Mouse (Mus musculus) natural killer cell, adult 2 months (primary cell): ENCODE data around the gene Rasl12.

Experiments used
- DNase-seq, 2 experiments: peaks; one replicate each; pipeline ENCODE4 v3.0.0; 2022; ENCODE audit warnings: low spot score in 2 of 2

The Rasl12 gene

DNA sequence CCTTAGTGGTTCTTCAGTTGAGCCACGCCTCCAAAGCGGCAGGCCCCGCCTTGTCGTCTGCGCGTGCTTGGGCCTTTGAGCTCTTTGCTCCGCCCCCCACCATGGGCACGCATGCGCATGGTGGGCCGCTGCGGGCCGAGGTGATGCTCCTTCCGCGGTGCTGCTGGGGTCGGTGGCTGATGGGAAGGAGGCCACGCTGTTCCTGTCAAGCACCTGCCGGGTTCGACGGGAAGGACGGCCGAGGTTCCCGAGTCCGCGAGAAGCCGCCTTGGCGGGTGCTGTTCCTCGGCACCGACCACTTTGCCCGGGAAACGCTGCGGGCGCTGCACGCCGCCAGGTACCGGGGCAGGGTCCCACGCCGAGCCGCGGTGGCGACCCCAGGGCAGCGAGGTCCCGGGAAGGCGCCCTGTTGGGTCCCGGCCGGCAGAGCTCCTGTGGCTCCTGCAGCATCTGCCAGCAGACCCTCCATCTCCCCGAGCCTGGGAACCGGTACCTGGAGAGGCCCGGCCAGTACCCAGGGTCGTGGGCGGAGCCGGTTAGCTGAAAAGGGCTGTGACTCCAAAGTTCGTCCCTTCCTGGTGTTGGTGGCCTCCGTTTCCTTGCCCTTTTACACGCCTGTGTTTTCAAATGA lies 37.5 kb downstream of the Rasl12 start, which contains the start of gene Mtfmt:
Mtfmt (plus strand) TSS at position 112 of the 631 bp plus-strand sequence.
- peak; percentile 92 to 96 for DNase-seq

DNA sequence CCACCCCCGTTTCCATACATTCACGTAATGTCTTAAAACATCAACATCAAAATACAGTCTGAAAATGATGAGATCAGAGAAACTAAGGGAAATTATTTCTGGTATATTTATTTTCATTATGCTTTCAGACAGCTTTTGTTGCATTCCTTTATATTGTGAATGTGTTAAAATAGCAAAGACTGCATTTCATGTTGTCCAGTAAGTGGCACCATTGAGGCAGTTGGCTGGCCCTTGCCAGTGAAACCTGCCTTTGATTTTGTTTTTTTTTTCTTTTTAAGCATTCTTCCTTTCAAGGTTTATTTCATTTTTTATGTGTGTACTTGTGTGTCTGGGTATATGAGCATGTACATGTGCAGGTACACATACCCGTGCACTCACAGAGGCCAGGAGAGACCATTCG lies 46.4 kb downstream of the Rasl12 start:
- no peak for DNase-seq

DNA sequence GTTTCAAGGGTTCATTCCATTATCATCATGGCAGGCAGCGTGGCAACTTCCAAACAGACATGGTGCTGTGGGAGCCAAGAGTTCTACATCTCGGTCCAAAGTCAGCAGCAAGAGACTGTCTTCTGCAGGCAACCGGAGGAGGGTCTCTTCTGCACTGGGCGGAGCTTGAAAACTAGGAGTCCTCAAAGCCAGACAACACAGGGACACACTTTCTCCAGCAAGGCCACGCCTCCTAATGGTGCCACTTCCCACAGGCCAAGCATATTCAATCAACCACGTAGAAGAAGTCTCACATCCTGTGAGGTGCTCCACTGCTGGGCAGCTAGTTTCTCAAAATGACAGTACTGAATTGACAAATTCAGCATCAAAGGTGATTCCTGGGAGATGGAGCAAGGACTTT lies 49.6 kb downstream of the Rasl12 start:
- DNase-seq, result no peak

DNA sequence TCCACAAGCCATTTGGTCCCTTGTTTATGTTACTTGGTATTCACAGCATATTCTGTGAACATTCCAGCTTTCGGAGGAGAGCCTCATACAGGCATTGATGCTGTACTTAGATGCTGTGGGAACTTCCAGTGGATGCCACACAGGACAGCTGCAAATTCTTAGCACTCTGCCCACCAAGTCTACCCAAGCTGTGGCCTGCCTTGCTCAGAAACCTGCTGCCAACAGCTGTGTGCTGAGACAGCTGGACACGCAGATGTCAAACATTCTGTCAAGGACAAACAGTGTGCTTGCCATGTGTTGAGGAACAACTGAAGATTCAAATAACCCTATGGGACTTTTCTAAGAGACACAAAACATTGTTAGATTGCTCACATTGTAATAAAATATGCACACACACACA lies 60.7 kb downstream of the Rasl12 start:
- no peak for DNase-seq

DNA sequence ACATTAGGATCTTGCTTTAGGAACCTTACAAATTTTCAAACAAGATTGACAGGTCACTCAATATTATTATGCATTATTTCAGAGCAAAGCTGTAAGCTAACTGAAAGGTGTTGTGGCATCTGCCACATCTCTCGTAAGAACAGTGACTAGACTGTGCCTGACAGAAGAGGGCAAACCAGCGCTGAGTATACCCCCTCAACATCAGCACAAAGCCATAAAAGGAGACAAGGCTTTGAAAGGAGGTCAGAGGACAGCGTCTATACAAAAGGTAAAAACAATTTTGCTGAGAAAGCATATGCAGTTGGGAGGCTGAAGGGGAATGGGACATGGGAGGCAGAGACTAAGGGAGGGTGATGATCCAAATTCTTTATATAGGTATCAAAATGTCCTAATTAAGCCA lies 61.9 kb downstream of the Rasl12 start:
- no peak for DNase-seq

DNA sequence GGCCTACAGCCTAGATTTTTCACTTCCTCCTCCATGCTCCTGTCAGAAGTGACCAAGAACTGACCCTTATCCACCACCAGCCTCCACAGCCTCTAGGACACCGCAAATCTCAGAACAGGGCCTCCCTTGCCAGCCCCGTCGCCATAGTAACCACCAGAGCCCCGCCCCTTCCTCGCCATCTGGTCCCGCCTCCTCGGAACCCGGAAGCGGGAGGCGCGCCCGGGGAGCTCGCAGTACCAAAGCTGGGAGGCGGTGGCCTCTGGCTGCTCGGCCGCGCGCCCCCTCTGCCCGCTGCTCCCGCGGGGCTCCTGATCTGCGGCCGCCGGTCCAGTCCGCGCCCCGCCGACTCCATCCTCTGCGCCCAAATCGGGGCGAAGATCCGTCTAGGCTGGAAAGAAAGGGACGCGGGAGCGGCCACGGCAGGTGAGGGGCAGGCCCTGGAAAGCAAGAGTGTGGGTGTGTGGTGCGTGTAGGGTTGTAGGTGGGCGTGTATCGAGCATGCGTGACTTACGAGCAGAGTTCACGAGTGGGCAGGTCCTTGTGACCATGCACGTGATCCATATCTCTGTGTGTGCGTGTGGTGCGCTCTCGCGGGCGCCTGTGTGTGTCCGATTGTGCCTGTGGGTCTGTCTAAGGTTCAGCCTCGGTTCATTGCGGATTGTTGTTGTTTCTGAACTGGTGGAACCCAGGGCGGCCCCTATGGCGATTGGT lies 62.6 kb downstream of the Rasl12 start, which contains the start of gene Spg21:
Spg21 (plus strand) TSS at position 216 of the 711 bp plus-strand sequence.
- peak; percentile 96 to 97 for DNase-seq

DNA sequence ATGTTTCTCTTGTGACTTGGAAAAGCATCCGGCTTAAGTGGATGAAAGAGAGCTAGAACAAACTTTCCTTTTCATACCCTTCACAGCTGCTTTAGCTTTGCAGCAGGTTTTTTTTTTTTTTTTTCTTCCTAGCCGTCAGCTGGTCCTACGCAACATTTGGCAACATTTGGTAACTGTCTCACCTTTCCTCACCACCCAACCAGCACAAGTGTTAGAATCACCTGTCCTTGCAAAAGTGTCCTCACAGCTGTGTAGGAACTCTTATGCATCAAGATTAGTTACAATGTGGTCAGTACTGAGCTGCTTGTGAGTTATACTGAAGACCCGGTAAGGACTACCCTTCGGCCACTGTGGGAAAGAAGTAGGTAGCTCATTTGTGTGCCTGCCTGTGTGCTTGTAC lies 64.2 kb downstream of the Rasl12 start:
- DNase-seq, result no peak

DNA sequence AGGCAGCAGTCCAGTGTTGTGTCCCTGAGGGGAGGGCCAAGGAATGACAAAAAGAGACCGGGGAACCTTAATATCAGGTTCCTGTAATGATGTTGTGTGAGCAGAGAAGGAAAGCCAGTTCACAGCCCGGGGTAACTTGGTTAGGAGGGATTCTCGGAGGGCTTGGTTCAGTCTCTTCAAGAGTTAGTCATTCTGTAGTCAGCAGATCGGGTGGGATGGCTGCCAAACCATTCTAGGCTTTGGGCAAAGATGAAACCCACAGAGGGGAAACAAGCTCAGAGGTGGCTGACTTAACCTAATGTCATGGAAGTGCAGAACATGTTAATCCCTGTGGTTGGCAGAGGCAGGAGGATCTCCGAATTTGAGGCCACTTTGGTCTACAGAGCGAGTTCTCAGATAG lies 65.9 kb downstream of the Rasl12 start:
- no peak for DNase-seq
